Mouse (Mus musculus) embryonic stem cell, embryonic (primary cell): Measurements from ENCODE around the gene Maats1.

Source experiments
- CTCF ChIA-PET, 4 experiments: fragments of 300-600 bp in 2 of 4; fragments of 350-600 bp in 2 of 4; sonication (Branson Sonifier 250); formaldehyde crosslinking; loops; one replicate each; lab custom pipeline; 2022; ENCODE audit warnings: inconsistent platforms in 2 of 4; lab: Charles Lee
- POLR2A ChIA-PET, 4 experiments: fragments of 300-600 bp in 2 of 4; fragments of 350-600 bp in 2 of 4; sonication (Branson Sonifier 250); formaldehyde crosslinking; loops; one replicate each; lab custom pipeline; 2022; ENCODE audit warnings: antibody characterized with exemption in 4 of 4, inconsistent platforms in 1 of 4; lab: Charles Lee

Gene Maats1

DNA sequence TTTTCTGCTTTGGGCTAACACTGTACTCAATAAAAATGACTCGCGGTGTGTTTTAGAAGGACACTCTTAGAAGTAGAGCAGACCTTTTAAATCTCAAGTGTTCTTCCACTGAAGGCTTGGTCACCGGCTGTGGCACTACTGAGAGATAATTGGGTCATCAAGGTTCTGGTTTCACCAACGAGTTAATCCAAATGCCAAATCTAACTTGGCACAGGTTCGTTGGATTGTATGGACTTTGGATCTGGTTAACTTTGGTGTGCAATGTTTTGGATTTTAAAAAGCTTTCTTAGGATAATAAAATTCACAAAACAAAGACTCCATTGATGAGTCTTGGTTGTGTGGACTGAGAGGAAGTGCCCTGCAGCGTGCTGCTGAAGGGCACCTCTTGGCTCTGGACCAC is 43.5 kb downstream of the Maats1 start:
- POLR2A ChIA-PET: interaction anchor here in 1 of 4 experiments (0.8 kb wide), 1 partner anchor 26 kb away, joined by 3 read pairs; no protein-coding TSS in a partner anchor

DNA sequence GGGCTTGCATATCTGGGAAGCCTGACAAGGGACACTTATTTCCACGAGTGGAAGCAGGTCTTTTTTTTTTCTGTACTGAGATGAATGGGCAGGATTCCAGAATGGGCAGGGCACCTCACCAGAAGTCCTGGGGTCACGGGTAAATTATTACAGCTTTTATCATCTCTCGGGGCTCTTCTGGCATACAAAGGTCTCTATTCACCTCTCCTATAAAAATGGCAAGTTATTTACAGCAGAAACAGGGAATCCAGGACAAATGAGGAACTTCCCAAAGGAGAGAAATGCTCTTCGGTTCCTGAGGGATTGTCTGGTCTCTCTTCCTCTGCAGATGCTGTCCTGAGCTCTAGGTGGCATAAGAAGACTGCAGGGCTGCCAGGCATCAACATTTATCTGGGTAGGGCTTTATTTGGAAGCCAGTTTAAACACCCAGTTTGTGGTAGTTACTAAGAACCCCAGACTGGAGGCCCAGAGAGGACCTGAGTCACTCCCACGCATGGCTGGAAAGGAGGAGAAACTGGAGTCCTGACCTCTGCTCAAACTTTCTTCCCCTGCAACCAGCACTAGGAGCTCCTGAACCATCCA is 46.5 kb downstream of the Maats1 start:
- CTCF ChIA-PET: interaction anchor here in 3 of 4 experiments (0.6 to 1.4 kb wide), 6 partner anchors 10 to 360 kb away, joined by 3 to 13 read pairs (median 4); no protein-coding TSS in a partner anchor
- POLR2A ChIA-PET: interaction anchor here in 2 of 4 experiments (0.6 to 0.8 kb wide), 3 partner anchors 10 to 244 kb away, joined by 3 to 4 read pairs (median 4); partner anchors contain the start of gene Gsk3b (in 1 of the 2)

More for the DNA sequence above, 43.5 kb downstream of the Maats1 start:
- CTCF ChIA-PET: interaction anchor here in 1 of 4 experiments (1.1 kb wide), 1 partner anchor 23 kb away, joined by 6 read pairs; no protein-coding TSS in a partner anchor

DNA sequence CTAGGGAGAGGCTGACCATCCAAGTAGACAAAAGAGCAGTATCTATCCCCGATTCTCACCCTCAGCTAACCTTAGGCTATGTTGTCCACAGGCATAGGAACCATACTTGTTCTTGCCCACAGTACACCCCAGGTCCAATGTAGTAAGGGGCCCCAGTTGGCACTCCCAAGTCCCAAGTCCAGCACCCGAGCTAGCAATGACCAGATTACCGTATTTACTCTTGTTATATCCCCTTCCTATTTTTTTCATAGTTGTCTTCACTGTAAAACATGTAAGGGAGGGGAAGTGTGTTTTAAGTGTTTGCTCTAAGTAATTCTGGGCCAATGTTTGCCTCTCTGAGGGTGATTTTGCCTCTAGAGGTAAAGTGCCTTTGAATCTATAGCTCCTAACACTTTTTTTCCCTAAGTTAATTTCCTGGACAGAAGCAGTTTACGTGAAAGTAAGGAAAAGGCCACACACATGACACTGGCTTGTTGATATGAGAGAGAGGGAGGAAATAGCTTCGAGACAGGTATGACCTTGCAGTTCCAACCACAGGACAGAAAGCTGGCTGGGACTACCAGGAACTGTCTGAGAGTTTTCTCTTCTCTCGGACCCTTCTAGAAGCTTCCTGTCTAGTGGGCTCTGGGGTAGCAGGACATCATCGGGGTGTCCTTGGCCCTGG is 47.1 kb downstream of the Maats1 start, which contains the start of gene Nr1i2:
Nr1i2 (minus strand) TSS at position 140 of the 664 bp plus-strand sequence.
- ChIA-PET POLR2A (interaction anchor here in 2 of 4 experiments (0.6 to 0.8 kb wide), 2 partner anchors 10 to 206 kb away, joined by 3 to 4 read pairs; partner anchors contain the start of gene Gsk3b (in 1 of the 2)), CTCF (interaction anchor here in 3 of 4 experiments (0.9 to 1.5 kb wide), 5 partner anchors 10 to 300 kb away, joined by 3 to 4 read pairs (median 3); no protein-coding TSS in a partner anchor)

DNA sequence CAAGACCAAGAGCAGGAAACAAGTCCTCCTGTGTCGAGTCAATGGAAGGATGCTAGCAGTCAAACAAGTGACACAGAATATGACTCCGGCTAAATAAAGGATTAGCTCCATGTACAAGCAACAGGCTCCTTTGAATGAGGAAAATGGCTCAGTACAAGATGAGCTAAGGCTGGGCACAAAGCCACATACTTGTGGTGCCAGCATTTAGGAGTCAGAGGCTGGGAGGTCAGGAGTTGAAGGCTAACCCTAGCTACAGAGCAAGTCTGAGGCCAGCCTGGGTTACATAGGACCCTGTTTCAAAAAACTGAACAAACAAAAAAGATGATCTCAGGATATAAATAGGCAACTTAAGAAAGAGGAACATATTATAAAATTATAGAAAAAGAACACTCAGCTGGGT is 51.8 kb downstream of the Maats1 start:
- ChIA-PET CTCF (interaction anchor here in 3 of 4 experiments (0.5 to 0.6 kb wide), 3 partner anchors 156 to 359 kb away, joined by 3 to 7 read pairs (median 4); no protein-coding TSS in a partner anchor), POLR2A (interaction anchor here in 1 of 4 experiments (0.6 kb wide), 1 partner anchor 377 kb away, joined by 3 read pairs; no protein-coding TSS in a partner anchor)

DNA sequence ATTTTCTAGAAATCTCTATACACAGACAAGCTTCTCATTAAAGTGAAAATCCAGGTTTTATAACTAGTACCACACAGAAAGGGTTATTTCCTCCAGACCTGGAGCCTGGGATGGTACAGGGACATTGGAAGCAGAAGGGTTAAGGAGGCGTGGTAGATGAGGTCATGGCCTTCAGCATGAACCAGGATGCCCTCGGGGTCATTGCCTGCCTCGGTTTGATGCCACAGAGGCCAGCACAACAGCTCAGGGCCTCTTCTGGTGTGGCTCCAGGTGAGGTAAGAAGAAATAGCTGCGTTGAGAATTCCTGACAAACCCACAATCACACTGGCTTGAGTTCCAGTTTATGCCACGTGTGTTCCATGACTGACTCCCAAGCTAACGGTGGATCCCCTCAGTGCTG is 53.1 kb downstream of the Maats1 start:
- POLR2A ChIA-PET: interaction anchor here in 1 of 4 experiments (0.8 kb wide), 1 partner anchor 13 kb away, joined by 3 read pairs; no protein-coding TSS in a partner anchor

DNA sequence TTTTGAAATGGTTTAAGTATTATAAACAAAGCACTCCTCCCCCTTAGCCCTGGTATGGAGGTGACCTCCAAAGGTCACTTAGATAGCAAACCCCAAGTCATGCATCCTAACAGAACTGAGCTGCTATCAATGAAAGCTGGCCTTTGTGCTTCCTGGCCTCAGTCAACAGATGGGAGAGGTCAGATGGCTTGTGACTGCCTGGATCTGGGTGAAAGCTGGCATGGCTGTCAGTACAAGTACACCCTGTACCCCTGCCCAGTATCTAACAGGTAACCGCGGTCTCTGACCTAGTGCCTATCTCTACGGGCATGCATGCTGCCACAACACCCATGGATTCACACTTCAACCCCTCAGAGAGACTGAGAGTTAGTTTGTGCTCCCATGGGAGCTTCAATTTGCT is 54.2 kb downstream of the Maats1 start:
- POLR2A ChIA-PET: interaction anchor here in 1 of 4 experiments (0.5 kb wide), 1 partner anchor 260 kb away, joined by 5 read pairs; no protein-coding TSS in a partner anchor
- CTCF ChIA-PET: interaction anchor here in 1 of 4 experiments (0.6 to 0.7 kb wide), 2 partner anchors 105 to 196 kb away, joined by 5 to 9 read pairs; no protein-coding TSS in a partner anchor

More for the DNA sequence above, 53.1 kb downstream of the Maats1 start:
- CTCF ChIA-PET: no interaction called here

DNA sequence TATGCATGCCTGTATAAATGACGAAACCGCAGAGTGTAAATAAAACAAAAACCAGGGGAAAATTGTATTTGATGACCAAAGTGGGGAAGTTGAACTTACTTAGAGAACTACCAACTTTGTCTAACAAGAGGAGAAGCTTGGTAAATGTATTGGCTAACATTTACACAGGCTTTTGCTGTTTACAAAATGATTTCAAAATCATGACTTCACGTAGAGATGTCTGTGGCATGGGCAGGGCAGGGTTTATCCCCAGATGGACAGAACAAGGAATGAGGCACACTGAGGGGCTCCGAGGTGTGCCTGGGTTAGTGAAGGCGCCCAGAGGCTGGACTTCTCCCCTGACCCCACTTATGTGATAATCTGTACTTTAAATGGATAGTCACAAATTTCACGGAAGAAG is 54.6 kb downstream of the Maats1 start:
- CTCF ChIA-PET: interaction anchor here in 1 of 4 experiments (0.5 kb wide), 1 partner anchor 93 kb away, joined by 5 read pairs; no protein-coding TSS in a partner anchor

DNA sequence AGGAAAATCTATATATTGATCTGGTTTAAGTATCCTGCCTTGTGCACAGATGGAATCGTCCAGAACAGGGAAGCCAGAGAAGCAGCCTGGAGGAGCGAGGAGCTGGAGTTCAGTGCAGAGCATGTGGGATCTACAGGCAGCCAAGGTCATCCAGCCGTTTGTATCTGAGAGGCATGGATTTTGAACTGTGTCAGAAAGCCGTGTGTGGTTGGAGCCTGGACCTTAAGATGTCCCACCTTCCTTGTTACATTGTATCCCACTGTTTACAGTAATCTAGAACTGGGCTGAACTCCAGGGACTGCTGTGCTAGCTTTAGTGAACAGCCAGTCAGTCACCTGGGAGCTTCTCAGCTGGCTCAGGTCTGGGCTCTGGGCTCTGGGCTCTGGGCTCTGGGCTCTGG is 55.4 kb downstream of the Maats1 start:
- ChIA-PET CTCF (no interaction called here), POLR2A (interaction anchor here in 1 of 4 experiments (0.7 kb wide), 1 partner anchor 172 kb away, joined by 3 read pairs; no protein-coding TSS in a partner anchor)

More for the DNA sequence above, 54.6 kb downstream of the Maats1 start:
- POLR2A ChIA-PET: no interaction called here

DNA sequence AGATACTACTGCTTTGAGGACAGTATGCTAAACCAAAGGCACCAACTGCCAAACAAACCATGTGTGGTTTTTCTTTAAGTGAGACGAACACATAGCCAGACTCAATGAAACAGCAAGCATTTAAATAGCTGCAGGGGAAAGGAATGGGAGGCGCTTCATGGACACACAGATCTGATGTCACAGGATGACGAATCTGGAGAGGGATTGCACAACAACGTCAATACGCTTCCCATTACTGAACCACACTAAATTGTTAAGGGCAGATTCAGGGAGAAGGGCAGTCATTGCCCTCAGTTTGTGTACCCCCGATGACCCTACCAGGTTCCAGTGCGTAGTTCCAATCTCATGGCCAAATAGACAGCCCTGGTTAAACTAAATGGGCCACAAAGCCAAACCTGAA is 56.1 kb downstream of the Maats1 start:
- CTCF ChIA-PET: interaction anchor here in 1 of 4 experiments (0.5 kb wide), 1 partner anchor 50 kb away, joined by 3 read pairs; no protein-coding TSS in a partner anchor
- POLR2A ChIA-PET: interaction anchor here in 1 of 4 experiments (1.2 kb wide), 1 partner anchor 13 kb away, joined by 4 read pairs; no protein-coding TSS in a partner anchor

DNA sequence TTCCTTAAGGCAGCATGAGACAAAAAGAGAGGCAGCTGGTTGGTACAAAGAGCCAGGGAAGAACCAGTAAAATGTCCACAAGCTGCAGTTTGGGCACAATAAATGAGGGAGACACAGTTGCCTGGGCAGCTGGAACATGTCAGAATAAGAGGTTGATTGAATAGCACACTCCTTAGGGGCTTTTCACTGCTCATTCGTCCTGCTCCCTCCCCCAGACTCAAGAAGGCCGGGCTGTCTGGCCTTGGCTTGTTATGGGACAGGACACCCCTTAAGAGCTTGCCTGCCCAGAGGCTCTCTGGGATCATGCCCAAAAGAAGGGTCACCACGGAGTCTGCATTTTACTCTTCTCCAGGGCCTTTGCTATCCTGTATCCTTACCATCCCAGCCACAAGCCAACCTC is 58.6 kb downstream of the Maats1 start:
- ChIA-PET CTCF (interaction anchor here (0.6 to 0.9 kb wide), 5 partner anchors 19 to 320 kb away, joined by 3 to 6 read pairs (median 4); no protein-coding TSS in a partner anchor), POLR2A (interaction anchor here in 1 of 4 experiments (0.6 kb wide), 1 partner anchor 22 kb away, joined by 6 read pairs; no protein-coding TSS in a partner anchor)

DNA sequence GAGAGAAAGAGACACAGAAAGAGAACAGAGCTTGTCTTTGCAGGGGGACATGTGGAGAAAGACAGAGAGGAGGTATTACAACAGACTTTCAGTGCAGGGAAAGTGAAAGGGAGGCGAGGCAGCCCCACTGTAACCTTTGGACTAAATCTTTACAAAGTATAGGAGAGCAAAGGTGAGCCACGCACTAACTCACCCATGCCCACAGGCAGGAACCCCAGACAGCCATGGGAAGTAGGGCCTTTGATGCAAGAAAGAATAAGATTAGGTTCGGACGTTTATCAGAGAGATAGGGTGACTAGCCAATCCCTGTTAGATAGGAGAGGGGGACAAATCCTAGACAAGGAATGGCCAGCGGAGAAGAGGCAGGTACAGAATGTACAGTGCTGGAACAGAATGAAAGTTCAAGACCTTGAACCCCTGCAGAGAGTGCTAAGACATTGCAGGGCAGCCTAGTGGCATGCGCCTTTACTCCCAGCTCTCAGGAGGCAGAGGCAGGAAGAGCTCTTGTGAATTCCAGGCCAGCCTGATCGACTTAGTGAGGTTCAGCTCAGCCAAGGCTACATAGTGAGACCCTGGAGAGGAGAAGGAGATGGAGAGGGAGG is 59.3 kb downstream of the Maats1 start:
- ChIA-PET POLR2A (interaction anchor here in 1 of 4 experiments (0.6 kb wide), 1 partner anchor 23 kb away, joined by 6 read pairs; no protein-coding TSS in a partner anchor), CTCF (interaction anchor here in 1 of 4 experiments (0.9 kb wide), 1 partner anchor 39 kb away, joined by 3 read pairs; no protein-coding TSS in a partner anchor)

DNA sequence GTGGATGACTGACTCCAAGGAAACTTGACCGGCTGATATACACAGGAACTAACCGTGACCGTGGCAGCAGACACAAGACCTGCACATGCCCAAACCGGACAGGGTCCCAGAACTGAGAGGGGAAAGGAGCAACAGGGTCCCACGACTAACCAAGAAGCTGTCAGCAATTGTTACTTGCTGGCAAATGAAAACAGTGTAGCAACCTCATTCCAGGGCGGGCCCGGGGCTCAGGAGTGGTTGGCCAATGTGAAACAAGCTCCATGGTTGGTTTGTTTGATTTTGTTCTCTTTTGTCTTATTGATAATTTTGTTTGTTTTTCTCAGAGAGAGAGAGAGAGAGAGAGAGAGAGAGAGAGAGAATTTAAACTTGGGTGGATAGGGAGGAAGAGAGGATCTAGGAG is 61.0 kb downstream of the Maats1 start:
- ChIA-PET POLR2A (no interaction called here), CTCF (interaction anchor here in 1 of 4 experiments (1.2 kb wide), 1 partner anchor 136 kb away, joined by 3 read pairs; no protein-coding TSS in a partner anchor)

DNA sequence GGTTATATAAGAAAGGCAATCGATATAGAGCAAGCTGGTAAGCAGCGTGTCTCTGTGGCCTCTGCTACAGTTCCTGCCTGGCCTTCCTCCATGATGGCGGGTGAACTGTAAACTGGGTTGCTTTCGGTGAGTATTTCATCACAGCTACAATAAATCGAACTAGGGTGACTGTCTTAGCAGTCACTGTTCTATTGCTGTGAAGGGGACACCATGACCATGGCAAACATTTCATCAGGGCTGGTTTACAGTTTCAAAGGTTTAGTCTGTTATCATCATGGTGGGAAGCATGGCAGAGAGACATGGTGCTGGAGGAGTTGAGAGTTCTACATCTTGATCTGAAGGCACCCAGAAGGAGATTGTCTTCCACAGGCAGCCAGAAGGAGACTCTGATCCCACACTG is 62.1 kb downstream of the Maats1 start:
- ChIA-PET CTCF (no interaction called here), POLR2A (no interaction called here)

DNA sequence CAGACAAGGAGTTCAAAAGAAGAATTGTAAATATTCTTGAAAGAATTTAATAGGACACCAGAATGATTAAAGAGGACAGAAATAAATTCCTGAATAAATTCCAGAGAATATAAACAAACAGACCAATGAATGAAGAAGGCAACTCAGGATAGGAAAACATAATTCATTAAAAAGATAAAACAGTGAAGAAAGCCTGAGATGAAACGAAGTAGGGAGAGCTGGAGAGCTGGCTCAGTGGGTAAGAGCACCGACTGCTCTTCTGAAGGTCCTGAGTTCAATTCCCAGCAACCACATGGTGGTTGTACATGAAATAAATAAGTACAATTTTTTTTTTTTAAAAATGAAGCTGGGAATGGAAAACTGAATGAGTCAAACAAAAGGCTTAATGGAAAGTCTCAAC is 67.2 kb downstream of the Maats1 start:
- POLR2A ChIA-PET: no interaction called here
- CTCF ChIA-PET: no interaction called here

DNA sequence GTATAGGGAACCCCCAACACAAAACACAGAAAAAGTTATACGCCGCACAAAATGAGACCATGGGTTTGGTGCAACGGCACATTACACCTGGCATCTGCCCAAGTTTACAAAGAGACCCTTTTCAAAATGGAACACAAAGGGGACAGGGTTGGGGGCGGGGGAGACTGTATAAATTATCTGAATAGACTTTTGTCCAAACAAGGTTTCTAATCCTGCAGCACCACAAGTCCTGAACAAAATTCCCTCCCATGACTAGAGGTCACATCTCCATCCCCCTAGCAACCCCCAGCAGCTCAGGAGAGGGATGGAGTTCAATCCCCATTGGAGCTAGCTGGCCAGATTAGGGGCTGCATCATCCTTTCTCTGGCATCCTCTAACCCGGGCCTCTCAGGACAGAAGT is 69.5 kb downstream of the Maats1 start:
- POLR2A ChIA-PET: interaction anchor here in 1 of 4 experiments (1.3 to 2.3 kb wide), 3 partner anchors 13 to 35 kb away, joined by 4 to 6 read pairs (median 4); no protein-coding TSS in a partner anchor
- CTCF ChIA-PET: no interaction called here

DNA sequence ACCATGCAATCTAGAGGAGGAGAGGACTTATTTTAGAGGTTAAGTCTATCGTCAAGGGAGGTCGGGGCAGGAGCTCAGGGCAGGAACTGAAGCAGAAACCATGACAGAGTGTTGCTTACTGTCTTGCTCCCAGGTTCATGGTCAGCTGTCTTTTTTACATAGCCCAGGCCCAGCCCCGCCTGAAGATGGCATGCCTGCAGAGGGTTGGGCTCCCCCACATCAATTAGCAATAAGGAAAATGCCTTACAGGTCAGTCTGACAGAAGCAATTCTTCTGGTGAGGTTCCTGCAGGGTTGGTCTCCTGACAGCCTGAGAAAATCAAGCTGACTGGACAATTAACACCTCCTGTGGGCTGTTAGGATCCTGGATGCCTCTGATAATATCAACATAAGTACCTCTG is 70.3 kb downstream of the Maats1 start:
- ChIA-PET CTCF (no interaction called here), POLR2A (interaction anchor here in 1 of 4 experiments (1.3 to 2.3 kb wide), 3 partner anchors 13 to 36 kb away, joined by 4 to 6 read pairs (median 4); no protein-coding TSS in a partner anchor)

DNA sequence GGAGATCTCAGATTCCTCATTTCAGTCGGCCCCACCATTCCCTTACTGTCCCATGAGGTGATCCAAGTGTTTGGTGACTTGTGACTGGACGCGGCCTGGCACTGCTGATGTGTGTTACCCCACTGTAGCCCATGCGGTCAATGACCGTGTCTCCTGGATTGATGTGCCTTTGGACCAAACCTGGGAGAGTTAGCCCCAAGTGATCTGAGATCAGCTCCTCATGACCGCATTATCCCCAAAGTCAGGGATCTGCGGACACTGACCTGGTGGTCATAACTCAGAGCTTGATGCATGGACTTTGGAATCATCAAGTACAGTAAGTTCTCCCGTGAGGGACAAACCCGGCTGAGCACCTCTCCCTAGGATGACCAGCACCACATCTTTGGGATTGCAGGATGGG is 86.0 kb downstream of the Maats1 start:
- CTCF ChIA-PET: interaction anchor here in 3 of 4 experiments (0.5 to 1.4 kb wide), 5 partner anchors 15 to 261 kb away, joined by 3 to 6 read pairs (median 4); no protein-coding TSS in a partner anchor
- POLR2A ChIA-PET: interaction anchor here (0.6 to 2.2 kb wide), 4 partner anchors 85 to 332 kb away, joined by 3 to 5 read pairs (median 4); no protein-coding TSS in a partner anchor
